Mouse (Mus musculus): ENCODE data around the gene Ercc1.

DNA sequence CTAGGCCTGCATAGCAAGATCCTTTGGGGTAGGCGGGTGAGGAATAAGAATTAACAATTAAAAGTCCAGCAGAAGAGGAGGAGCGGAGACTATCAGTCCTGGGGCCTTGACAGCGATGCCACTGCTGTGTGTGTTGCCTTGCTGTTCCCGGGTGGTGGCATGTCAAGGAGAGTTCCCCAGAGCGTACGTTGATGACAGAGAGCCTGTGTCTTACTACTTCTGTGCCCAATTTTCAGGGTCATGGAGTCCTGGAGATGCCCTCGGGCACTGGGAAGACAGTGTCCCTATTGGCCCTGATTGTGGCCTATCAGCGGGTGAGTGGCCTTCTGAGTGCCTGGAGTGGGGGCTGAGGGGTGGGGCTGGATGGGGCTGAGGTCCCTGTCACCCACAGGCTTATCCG is 39.1 kb downstream of the Ercc1 start:
- no peak for TF ChIP-seq MEF2A (IDR thresholded peaks at IDR 0.05; ENCODE audit: extremely low read depth, insufficient replicate concordance, low read depth, low read length, poor library complexity, severe bottlenecking)
- TF ChIP-seq ETS1 (IDR thresholded peaks at IDR 0.05; ENCODE audit: low read depth, low read length) = no peak
- no peak for TF ChIP-seq CTCF (IDR thresholded peaks at IDR 0.05 in 2 of 3, conservative IDR thresholded peaks at IDR 0.05 in 1 of 3; ENCODE audit: control insufficient read depth in 1 of 3, insufficient read depth in 1 of 3, low read depth in 2 of 3, low read length in 3 of 3, poor library complexity in 1 of 3, severe bottlenecking in 1 of 3)
- TF ChIP-seq EP300 (IDR thresholded peaks at IDR 0.05; ENCODE audit: low read depth in 1 of 2, low read length in 2 of 2) = no peak
